Mouse (Mus musculus): ENCODE measurements around the gene Map6.
"Not testable (repeated sequence)": the region's sequence is repeated elsewhere in the genome, so short reads cannot be mapped to it uniquely, and the experiment has no call there.

The Map6 gene

DNA sequence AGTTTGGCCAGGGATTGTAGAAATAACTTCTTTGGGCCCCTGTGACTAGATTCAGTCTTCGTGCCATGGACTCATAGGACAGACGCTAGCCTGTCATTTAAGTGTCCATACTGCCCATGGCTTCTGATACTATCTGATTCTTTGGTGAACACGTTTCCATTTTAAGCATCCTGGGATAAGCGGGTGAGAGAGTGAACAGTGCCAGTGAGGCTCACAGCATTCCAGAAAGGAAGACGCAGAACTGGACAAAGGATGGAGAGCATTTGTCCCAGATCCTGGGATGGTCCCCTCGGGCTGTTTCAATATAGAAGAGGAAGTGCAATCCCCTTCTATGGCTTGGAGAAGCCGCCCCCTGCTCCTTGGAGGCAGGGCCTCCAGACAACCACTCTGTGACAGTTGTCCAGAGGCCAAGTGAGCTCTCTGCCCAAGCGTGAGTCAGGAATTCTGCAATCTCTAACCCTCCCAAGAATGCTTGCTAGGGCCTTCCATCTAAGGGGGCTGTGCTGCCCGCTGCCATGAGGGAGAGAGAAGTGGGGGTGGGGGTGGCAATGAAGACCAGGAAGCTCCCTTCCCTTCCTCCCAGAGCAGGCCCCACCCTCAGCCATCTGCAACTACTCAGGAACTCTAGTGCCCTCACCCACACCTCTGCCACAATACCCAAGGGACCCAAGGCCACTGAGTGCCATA, 89.1 kb downstream of the Map6 start:
- DNase-seq (ENCODE audit: low spot score) = peak; percentile 54

- no peak for DNase-seq (ENCODE audit: low spot score)
These were observed 90.0 kb downstream of the Map6 start for GRCm38 (mm10) chr7:99357201-99357600.

- no peak for DNase-seq (ENCODE audit: low spot score)
These were observed 91.1 kb downstream of the Map6 start for GRCm38 (mm10) chr7:99358371-99358770.

GRCm38 (mm10) chr7:99360021-99360802, 93.0 kb downstream of the Map6 start:
- peak; percentile 79 for DNase-seq (ENCODE audit: low spot score)

DNA sequence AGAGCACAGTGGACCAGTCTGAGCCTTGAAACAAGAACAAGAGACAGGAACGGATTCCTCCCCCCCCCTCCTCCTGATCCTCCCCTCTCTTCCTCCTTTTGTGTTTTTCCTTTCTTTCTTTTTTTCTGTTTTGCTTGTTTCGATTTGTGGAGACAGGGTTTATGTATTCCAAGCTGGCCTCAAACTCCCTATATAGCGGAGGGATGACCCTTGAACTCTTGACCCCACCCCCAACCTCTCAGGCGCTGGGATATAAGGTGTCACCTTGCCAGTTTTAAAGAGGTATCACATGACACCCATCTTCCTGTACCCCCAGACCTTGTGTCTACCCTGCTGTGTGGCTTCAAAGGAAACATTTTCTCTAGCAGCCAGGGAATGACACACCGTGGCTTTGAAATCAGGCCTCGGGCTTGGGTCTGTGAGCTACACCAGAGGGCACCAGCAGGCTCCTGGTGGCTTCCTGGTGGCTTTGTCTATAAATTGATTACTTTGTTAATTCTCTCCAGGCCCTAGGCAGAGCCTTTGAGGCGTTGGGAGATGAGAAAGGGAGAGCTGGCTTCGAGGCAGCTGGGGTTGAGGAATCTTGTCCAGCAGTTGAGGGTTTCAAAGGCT, 93.7 kb downstream of the Map6 start:
- no peak for DNase-seq (ENCODE audit: low spot score)

- DNase-seq (ENCODE audit: low spot score) = no peak
These were observed 94.9 kb downstream of the Map6 start for GRCm38 (mm10) chr7:99362137-99362536.

DNA sequence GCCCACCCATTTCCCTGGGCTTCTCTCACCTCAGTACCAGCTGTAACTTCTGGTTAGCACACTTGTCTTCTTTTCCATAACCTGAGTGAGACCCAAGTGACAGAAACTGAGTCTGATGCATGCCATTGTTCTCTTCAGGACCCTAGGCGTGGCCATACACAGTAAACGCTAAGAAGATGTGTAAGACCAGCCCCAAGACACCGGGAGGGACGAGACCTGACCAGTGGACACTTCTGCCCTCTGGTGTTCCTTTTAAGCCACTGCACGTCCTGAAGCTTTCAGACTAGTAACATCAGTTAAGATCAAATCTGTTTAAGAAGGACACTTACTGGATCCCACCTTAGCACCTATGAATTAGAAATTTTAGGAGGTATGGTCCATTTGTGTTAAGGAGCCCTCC, 97.8 kb downstream of the Map6 start:
- peak; percentile 82 for DNase-seq (ENCODE audit: low spot score)

GRCm38 (mm10) chr7:99366716-99367115, 99.5 kb downstream of the Map6 start:
- DNase-seq (ENCODE audit: low spot score) = no peak

GRCm38 (mm10) chr7:99374325-99374724, 107.1 kb downstream of the Map6 start:
- DNase-seq (ENCODE audit: low spot score) = not testable (repeated sequence)

GRCm38 (mm10) chr7:99375455-99375854, 108.2 kb downstream of the Map6 start:
- DNase-seq (ENCODE audit: low spot score) = peak; percentile 82

GRCm38 (mm10) chr7:99378870-99379269, 111.6 kb downstream of the Map6 start:
- DNase-seq (ENCODE audit: low spot score) = no peak

GRCm38 (mm10) chr7:99380491-99381213, 113.4 kb downstream of the Map6 start:
- no peak for DNase-seq (ENCODE audit: low spot score)

- peak; percentile 99 for DNase-seq (ENCODE audit: low spot score)
These were observed 114.2 kb downstream of the Map6 start, which contains the start of gene Gdpd5 for GRCm38 (mm10) chr7:99381214-99382087. TSS of gene Gdpd5 (plus strand) at chr7:99381414.

- no peak for DNase-seq (ENCODE audit: low spot score)
These were observed 115.1 kb downstream of the Map6 start for GRCm38 (mm10) chr7:99382088-99383000.

DNA sequence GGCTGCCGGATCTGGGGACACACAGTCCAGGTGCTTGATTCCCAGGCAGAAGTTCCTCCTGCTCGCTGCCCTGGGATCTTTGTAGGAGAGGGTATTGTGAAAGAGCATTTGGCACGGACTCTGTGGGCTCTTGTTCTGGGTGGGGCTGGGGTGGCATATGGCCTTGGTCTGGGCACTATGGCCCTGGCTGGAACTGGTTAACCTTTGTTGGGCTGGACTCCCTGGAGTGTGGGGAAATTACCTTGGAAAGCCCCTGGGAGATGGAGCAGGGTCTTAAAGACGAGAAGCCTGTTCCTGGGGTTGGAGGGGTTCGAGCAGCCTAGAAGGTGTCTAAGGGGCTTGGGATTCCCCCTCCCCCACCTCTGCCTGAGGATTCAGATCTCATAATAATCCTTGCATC, 116.0 kb downstream of the Map6 start:
- peak; percentile 41 for DNase-seq (ENCODE audit: low spot score)

DNA sequence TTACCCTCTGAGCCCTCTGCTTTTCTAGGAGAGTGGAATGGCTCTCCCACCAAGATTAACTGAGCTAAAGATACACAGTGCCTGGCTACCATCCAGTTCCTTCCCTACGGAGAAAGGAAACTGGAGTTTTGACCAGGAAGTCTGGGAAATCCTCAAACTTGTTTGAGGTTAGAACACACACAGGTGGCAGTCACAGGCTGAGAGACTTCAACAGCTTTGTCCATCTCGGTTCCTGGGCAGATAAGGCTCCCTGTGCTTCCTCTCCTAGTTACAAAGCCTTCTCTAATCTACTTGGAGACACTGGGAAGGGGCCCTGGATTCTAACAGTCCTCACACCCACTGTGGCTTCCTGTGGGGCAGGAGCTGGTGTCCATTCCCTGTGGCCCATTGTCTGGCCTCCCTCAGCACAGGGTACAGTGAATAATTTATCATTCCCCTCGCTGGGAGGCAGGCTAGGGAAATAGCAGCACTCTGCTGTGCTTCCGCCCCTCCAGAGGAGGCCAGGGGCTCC, 116.9 kb downstream of the Map6 start:
- DNase-seq (ENCODE audit: low spot score) = peak; percentile 61

GRCm38 (mm10) chr7:99386030-99386429, 118.8 kb downstream of the Map6 start:
- no peak for DNase-seq (ENCODE audit: low spot score)
